Mouse (Mus musculus): ENCODE results near the gene Trmt10a.

DNA sequence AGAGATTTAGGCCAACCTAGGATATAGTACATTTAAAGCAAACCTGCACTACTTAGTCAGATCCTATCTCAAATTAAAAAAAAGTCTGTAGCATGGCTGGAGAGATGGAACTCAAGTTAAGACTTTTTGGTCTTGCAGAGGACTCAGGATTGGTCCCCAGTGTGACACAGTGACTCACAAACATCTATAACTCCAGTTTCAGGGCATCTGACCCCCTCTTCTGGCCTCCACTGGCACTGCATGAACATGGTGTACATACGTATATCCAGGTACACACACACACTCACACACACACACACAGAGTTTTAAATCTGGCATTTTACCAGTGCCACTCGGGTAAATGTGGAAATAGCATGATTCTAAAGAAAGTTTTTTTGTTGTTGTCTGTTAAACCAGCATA is 5.6 kb downstream of the Trmt10a start:
- TF ChIP-seq CTCF (IDR thresholded peaks at IDR 0.05; ENCODE audit: borderline replicate concordance, insufficient read depth, low read depth, low read length): no peak
- TF ChIP-seq POLR2A (IDR thresholded peaks at IDR 0.05; ENCODE audit: borderline replicate concordance, insufficient read depth, low read length): no peak
